Mouse (Mus musculus): ENCODE data around the gene Olfr346.

DNA sequence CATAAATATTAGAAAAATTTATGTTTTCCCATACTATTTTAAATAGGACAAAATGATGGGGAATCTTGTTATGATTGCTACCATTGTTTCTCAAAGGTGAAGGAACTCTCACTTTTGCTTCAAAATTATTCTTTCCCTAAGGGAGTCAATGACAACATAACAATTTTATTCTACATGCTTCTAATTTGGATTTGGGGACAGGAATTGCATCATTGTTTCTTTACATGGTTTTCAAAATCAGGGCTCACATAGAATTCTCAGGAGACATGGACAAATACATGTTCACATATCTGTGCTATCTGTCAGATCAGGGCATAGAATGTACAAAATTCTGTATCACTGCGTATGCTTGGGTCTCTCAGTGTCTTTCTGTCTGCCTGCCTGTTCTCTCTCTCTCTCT, at the start of gene Olfr346:
- TF ChIP-seq CTCF (IDR thresholded peaks at IDR 0.05; ENCODE audit: borderline replicate concordance, control insufficient read depth, extremely low read depth, insufficient read depth, low read length, poor library complexity) (no peak), POLR2A (IDR thresholded peaks at IDR 0.05; ENCODE audit: control insufficient read depth, extremely low read depth, insufficient read depth, low read length, poor library complexity) (no peak)

Measured in thymus, adult 2 months (tissue).